In genomic region chr9:121993047-121993446, GRCm38 (mm10) we compare ENCODE assay signal across 31 mouse cellular contexts. TPM values are rescaled to one million over a fixed set of nuclear protein-coding genes. Genes with fewer than 3 reads are reported as not detected.
DNase-seq lines count a peak whose midpoint lies in the region; ATAC-seq lines count a peak whose summit lies in the region.
"Had no signal": no experiment of that assay in that cellular context is flagged by ENCODE, and none has a peak within 500 bp of the region (broad histone marks: within the 10 kb centered on the region; RNA-seq: fewer than 3 reads in every experiment).

No protein-coding gene starts in this region.

- peaks cover 16% of the 10 kb centered on the region for H3K4me1 ChIP-seq in midbrain, embryonic 11.5 days (ENCODE audit: control insufficient read depth, insufficient read depth, low read length)
- H3K4me1 ChIP-seq in midbrain, embryonic 16.5 days (ENCODE audit: control insufficient read depth, insufficient read depth, low read length): peaks cover 20% of the 10 kb centered on the region
- peaks cover 6% of the 10 kb centered on the region; the same call in 1 of the 2 replicates for H3K4me1 ChIP-seq in intestine, embryonic 15.5 days (replicated peaks)

- no peak overlapping the region for H3K9ac ChIP-seq in midbrain, embryonic 11.5 days (ENCODE audit: low read length)
- no peak overlapping the region for H3K9ac ChIP-seq in midbrain, embryonic 16.5 days (ENCODE audit: low read depth, low read length)
- H3K9ac ChIP-seq in intestine, embryonic 15.5 days: no peak overlapping the region
- H3K9ac ChIP-seq: embryonic facial prominence, embryonic 12.5 days; forebrain, embryonic 15.5 days; liver, embryonic 15.5 days; lung, embryonic 14.5 days; midbrain, embryonic 12.5 days had no signal

- WGBS in midbrain, embryonic 11.5 days: 81% methylated on average over 3 of the region's 3 CpGs
- WGBS in midbrain, embryonic 16.5 days: 70% methylated on average over 3 of the region's 3 CpGs
- 77% methylated on average over 3 of the region's 3 CpGs for WGBS in intestine, embryonic 15.5 days

- peak; percentile 44 for DNase-seq in midbrain, embryonic 11.5 days (ENCODE audit: low spot score, missing footprints)
- peak; percentile 89 for DNase-seq in thymus, postnatal 0 days (ENCODE audit: low spot score)
- DNase-seq in thymus, postnatal 4 days: peak; percentile 69
- DNase-seq in urinary bladder, postnatal 25 days (ENCODE audit: low spot score): no peak
- no peak for DNase-seq in adipocyte (ENCODE audit: low spot score)
- DNase-seq: adrenal gland, postnatal 10 days; cerebellum, adult 11 months; cerebellum, adult 9-10 months; embryo, embryonic 11 days; gastrocnemius, postnatal 25 days; heart, adult 18-20 months; heart, postnatal 10 days; kidney, adult 2 months; kidney, postnatal 10 days; layer of hippocampus, adult 9-11 months; lung, embryonic 14.5 days; lung, postnatal 14 days had no signal

- ATAC-seq in midbrain, embryonic 11.5 days (ENCODE audit: low FRiP score): no peak
- no peak for ATAC-seq in midbrain, embryonic 16.5 days
- peak; percentile 89 to 90 for ATAC-seq in hematopoietic stem cell, adult 5-6 weeks (replicated peaks in 1 of 2; ENCODE audit: insufficient read depth in 1 of 2, low FRiP score in 2 of 2, low TSS enrichment in 1 of 2, low read depth in 1 of 2, poor library complexity in 2 of 2, severe bottlenecking in 2 of 2)
- ATAC-seq in intestine, embryonic 15.5 days: no peak
- ATAC-seq: activated CD4-positive, CD25-positive, alpha-beta regulatory T cell, adult 4 months; CD4-positive, CD25-positive, alpha-beta regulatory T cell, adult 4 months; forebrain, embryonic 15.5 days; hindbrain, embryonic 16.5 days had no signal

- H3K27ac ChIP-seq in midbrain, embryonic 11.5 days (ENCODE audit: low read depth, low read length): no peak overlapping the region
- no peak overlapping the region for H3K27ac ChIP-seq in midbrain, embryonic 16.5 days (ENCODE audit: low read length)
- no peak overlapping the region for H3K27ac ChIP-seq in intestine, embryonic 15.5 days
- H3K27ac ChIP-seq: embryonic facial prominence, embryonic 12.5 days; forebrain, embryonic 10.5 days; forebrain, embryonic 15.5 days; limb, embryonic 12.5 days; liver, embryonic 15.5 days; midbrain, embryonic 12.5 days; neural tube, embryonic 13.5 days had no signal

- no peak overlapping the region for H3K4me2 ChIP-seq in midbrain, embryonic 11.5 days
- H3K4me2 ChIP-seq in midbrain, embryonic 16.5 days (ENCODE audit: low read length): no peak overlapping the region
- no peak overlapping the region for H3K4me2 ChIP-seq in intestine, embryonic 15.5 days (replicated peaks)
- H3K4me2 ChIP-seq: embryonic facial prominence, embryonic 12.5 days; forebrain, embryonic 15.5 days; heart, embryonic 11.5 days; limb, embryonic 12.5 days; liver, embryonic 15.5 days; lung, embryonic 14.5 days; midbrain, embryonic 12.5 days; neural tube, embryonic 13.5 days had no signal

- H3K4me3 ChIP-seq in midbrain, embryonic 11.5 days (ENCODE audit: low read depth, low read length): no peak overlapping the region
- no peak overlapping the region for H3K4me3 ChIP-seq in midbrain, embryonic 16.5 days (ENCODE audit: low read depth, low read length)
- no peak overlapping the region for H3K4me3 ChIP-seq in intestine, embryonic 15.5 days (replicated peaks)
- H3K4me3 ChIP-seq: embryonic facial prominence, embryonic 12.5 days; forebrain, embryonic 10.5 days; forebrain, embryonic 15.5 days; limb, embryonic 12.5 days; liver, embryonic 15.5 days; midbrain, embryonic 12.5 days; neural tube, embryonic 13.5 days had no signal

- no peaks in the 10 kb centered on the region for H3K27me3 ChIP-seq in midbrain, embryonic 11.5 days (ENCODE audit: control insufficient read depth, insufficient read depth, low read length)
- H3K27me3 ChIP-seq in midbrain, embryonic 16.5 days (ENCODE audit: control insufficient read depth, insufficient read depth, low read depth, low read length): no peaks in the 10 kb centered on the region; the same call in 1 of the 2 replicates
- no peaks in the 10 kb centered on the region for H3K27me3 ChIP-seq in intestine, embryonic 15.5 days (replicated peaks)
- H3K27me3 ChIP-seq: embryonic facial prominence, embryonic 12.5 days; forebrain, embryonic 15.5 days; neural tube, embryonic 13.5 days had no signal

- no peaks in the 10 kb centered on the region for H3K9me3 ChIP-seq in midbrain, embryonic 11.5 days (ENCODE audit: control insufficient read depth, low read length)
- no peaks in the 10 kb centered on the region for H3K9me3 ChIP-seq in midbrain, embryonic 16.5 days (replicated peaks; ENCODE audit: control insufficient read depth, low read length, poor library complexity, severe bottlenecking)
- no peaks in the 10 kb centered on the region for H3K9me3 ChIP-seq in intestine, embryonic 15.5 days
- H3K9me3 ChIP-seq: embryonic facial prominence, embryonic 12.5 days; forebrain, embryonic 10.5 days; forebrain, embryonic 15.5 days; limb, embryonic 12.5 days; liver, embryonic 15.5 days; midbrain, embryonic 12.5 days; neural tube, embryonic 13.5 days had no signal

- H3K36me3 ChIP-seq in midbrain, embryonic 11.5 days (ENCODE audit: control insufficient read depth, insufficient read depth, low read length): no peaks in the 10 kb centered on the region
- H3K36me3 ChIP-seq in midbrain, embryonic 16.5 days (ENCODE audit: control insufficient read depth, insufficient read depth, low read length): no peaks in the 10 kb centered on the region; the same call in 1 of the 2 replicates
- no peaks in the 10 kb centered on the region for H3K36me3 ChIP-seq in intestine, embryonic 15.5 days
- H3K36me3 ChIP-seq: embryonic facial prominence, embryonic 12.5 days; forebrain, embryonic 15.5 days; limb, embryonic 12.5 days; liver, embryonic 15.5 days; midbrain, embryonic 12.5 days; neural tube, embryonic 13.5 days had no signal

RNA-seq across cellular contexts. Expression of gene Pomgnt2, which starts 3.9 kb away (rescaled TPM):
- polyA plus RNA-seq in midbrain, embryonic 11.5 days (2014; fragmentation: Nextera tagmentation; extraction: Ambion mirVana): 8.9 and 9.7 TPM in 2 replicates
- polyA plus RNA-seq in midbrain, embryonic 16.5 days (2015; fragmentation: Nextera tagmentation; extraction: Ambion mirVana): 40.2 and 42.0 TPM in 2 replicates
- total RNA-seq in hematopoietic stem cell, adult 5-6 weeks (2017): 10.9 and 17.5 TPM in 2 replicates
- 5.8 and 6.2 TPM in 2 replicates for polyA plus RNA-seq in thymus, postnatal 0 days (2015; fragmentation: Nextera tagmentation; extraction: Ambion mirVana)
- 12.9 and 15.9 TPM in 2 replicates for polyA plus RNA-seq in intestine, embryonic 15.5 days (2015; fragmentation: Nextera tagmentation; extraction: Ambion mirVana)
- polyA plus RNA-seq: activated CD4-positive, CD25-positive, alpha-beta regulatory T cell, adult 4 months; CD4-positive, CD25-positive, alpha-beta regulatory T cell, adult 4 months had no signal

RNA-seq across cellular contexts. Expression of gene Fam198a, which starts 42.3 kb away (rescaled TPM):
- polyA plus RNA-seq in midbrain, embryonic 11.5 days (2014; fragmentation: Nextera tagmentation; extraction: Ambion mirVana): 0.23 and 0.52 TPM in 2 replicates
- 1.5 and 2.6 TPM in 2 replicates for polyA plus RNA-seq in midbrain, embryonic 16.5 days (2015; fragmentation: Nextera tagmentation; extraction: Ambion mirVana)
- total RNA-seq in hematopoietic stem cell, adult 5-6 weeks (2017): 0.38 TPM in 1 of 2 replicates, not detected in the other
- 0.31 and 0.57 TPM in 2 replicates for polyA plus RNA-seq in thymus, postnatal 0 days (2015; fragmentation: Nextera tagmentation; extraction: Ambion mirVana)
- 3.1 and 4.6 TPM in 2 replicates for polyA plus RNA-seq in intestine, embryonic 15.5 days (2015; fragmentation: Nextera tagmentation; extraction: Ambion mirVana)
- polyA plus RNA-seq: activated CD4-positive, CD25-positive, alpha-beta regulatory T cell, adult 4 months had no signal

Comparison
In these comparisons a context has a peak if more than half of its experiments do, and no peak if none do; other contexts are left out.
1. ATAC-seq: peak in hematopoietic stem cell, adult 5-6 weeks (2 of 2); none in midbrain, embryonic 11.5 days (single experiment), midbrain, embryonic 16.5 days (single experiment) and intestine, embryonic 15.5 days (single experiment).
2. DNase-seq: peak in midbrain, embryonic 11.5 days (single experiment), thymus, postnatal 0 days (single experiment) and thymus, postnatal 4 days (single experiment); none in urinary bladder, postnatal 25 days (single experiment) and adipocyte (single experiment).